Mouse (Mus musculus) thymus, adult 2 months (tissue): ENCODE measurements around the gene Cyp8b1.

Experiments used
- CTCF ChIP-seq: fragments of 200-500 bp; IDR thresholded peaks from 2 replicates; pipeline ENCODE4 v1.5.1; 2012; ENCODE audit warnings: mild to moderate bottlenecking, control low read depth, low read length, moderate library complexity, borderline replicate concordance; ENCODE audit not compliant: control insufficient read depth, poor library complexity, insufficient read depth; ENCODE audit errors: extremely low read depth
- POLR2A ChIP-seq: fragments of 200-500 bp; IDR thresholded peaks from 2 replicates; pipeline ENCODE4 v1.6.1; 2012; ENCODE audit warnings: mild to moderate bottlenecking, low read length, control low read depth, moderate library complexity; ENCODE audit not compliant: control insufficient read depth, poor library complexity, insufficient read depth; ENCODE audit errors: extremely low read depth

GRCm38 (mm10) chr9:121928498-121928897, 12.4 kb upstream of the Cyp8b1 start:
- TF ChIP-seq POLR2A (no peak), CTCF (no peak)
